Mouse (Mus musculus) kidney, adult 2 months (tissue): ENCODE results near the gene Hist1h2ai.

ENCODE experiments used
- CTCF ChIP-seq: fragments of 200-500 bp; conservative IDR thresholded peaks from 2 replicates; pipeline ENCODE4 v1.5.1; 2011; ENCODE audit warnings: low read depth, mild to moderate bottlenecking, control low read depth, low read length, moderate library complexity, mixed read lengths; ENCODE audit not compliant: insufficient read depth, insufficient read length
- POLR2A ChIP-seq: fragments of 200-500 bp; IDR thresholded peaks from one replicate; pipeline ENCODE4 v1.6.1; 2011; ENCODE audit warnings: low read depth, low read length, control low read depth

DNA sequence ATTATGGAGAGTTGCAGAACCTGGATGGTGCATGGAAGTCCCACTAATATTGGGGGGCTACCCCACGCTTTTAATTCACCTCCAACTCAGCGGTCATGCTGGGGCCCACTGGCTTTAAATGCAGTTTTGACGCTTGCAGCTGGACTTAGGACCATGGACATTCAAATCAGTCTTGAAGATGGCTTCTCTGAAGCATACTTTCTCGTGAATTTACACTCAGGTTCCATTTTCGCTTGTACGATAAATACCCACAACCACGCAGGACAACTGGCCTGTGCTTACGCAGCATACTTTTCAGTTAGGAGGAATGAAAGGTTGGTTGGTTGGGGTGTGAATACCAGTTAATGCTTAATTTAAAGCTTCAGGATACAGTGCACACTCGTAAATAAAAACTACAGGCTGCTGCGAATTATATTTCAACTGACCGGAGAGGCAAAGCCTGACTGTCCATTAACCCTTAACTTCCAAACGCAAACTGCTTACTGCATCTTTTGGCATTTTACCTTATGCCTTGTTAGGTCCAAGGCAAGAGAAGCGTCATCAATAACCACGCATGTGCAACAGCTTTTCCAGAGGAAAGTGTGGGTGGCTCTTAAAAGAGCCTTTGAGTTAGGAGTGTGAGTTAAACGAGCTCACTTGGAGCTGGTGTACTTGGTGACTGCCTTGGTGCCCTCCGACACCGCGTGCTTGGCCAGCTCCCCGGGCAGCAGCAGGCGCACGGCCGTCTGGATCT, 925 bp upstream of the Hist1h2ai start:
- TF ChIP-seq CTCF (no peak), POLR2A (no peak)
